Mouse (Mus musculus): ENCODE measurements at regions not wholly inside any gene's neighbourhood (a gene's known extent, or its start where the extent isn't known, plus 50 kb on each side); places are given as distances from the start of the nearest gene placed in this dataset.

DNA sequence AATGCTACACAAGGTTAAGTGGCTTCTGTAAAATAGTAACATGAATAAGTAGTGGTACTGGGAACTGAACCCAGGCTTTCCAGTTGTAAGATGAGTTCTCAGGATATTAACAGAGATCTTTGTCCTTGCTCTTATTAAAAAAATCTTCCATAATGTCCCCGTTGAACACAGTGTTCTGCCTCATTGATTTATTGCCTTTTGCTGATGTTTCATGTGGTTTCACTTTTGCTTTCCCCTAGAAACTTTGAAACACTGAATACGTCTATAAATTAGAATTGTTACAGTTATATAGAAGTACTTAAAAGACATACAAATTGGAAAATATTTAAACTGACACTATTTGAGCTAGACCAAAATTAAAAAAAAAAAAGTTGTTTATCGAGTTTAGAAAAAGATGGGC lies 166.8 kb upstream of the Epha7 start:
- Histone ChIP-seq H3K9me3 (ENCODE audit: control insufficient read depth, low read length) (no peaks in the 10 kb centered on the region), H3K27me3 (ENCODE audit: control insufficient read depth, insufficient read depth, low read length) (no peaks in the 10 kb centered on the region), H3K27ac (ENCODE audit: low read depth, low read length) (no peak overlapping the region), H3K4me2 (replicated peaks; ENCODE audit: low read depth, low read length) (no peak overlapping the region), H3K4me3 (ENCODE audit: low read depth, low read length) (no peak overlapping the region), H3K36me3 (ENCODE audit: control insufficient read depth, insufficient read depth, low read length) (no peaks in the 10 kb centered on the region), H3K9ac (ENCODE audit: low read depth, low read length) (no peak overlapping the region), H3K4me1 (replicated peaks; ENCODE audit: control insufficient read depth, insufficient read depth, low read length) (no peaks in the 10 kb centered on the region)
- no peak for DNase-seq (ENCODE audit: low spot score)
- ATAC-seq (ENCODE audit: low FRiP score): no peak
- WGBS: 83% methylated on average over 3 of the region's 3 CpGs

DNA sequence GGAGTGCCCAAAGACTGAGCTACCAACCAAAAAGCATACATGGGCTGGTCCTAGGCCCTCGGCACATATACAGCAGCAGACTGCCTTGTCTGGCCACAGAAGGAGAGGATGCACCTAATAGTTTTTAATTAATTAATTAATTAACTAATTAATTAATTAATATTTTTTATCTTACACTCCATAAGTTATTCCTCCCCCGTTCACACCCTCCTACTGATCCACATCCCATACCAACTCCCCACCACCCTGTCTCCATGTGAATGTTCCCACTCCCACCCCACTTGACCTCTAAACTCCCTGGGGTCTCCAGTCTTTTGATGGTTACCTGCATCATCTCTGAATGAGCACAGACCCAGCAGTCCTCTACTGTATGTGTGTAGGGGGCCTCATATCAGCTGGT lies 153.5 kb upstream of the Epha7 start:
- Histone ChIP-seq H3K27me3 (ENCODE audit: control insufficient read depth, insufficient read depth, low read length) (no peaks in the 10 kb centered on the region), H3K4me3 (ENCODE audit: low read depth, low read length) (no peak overlapping the region), H3K4me1 (replicated peaks; ENCODE audit: control insufficient read depth, insufficient read depth, low read length) (no peaks in the 10 kb centered on the region), H3K9ac (ENCODE audit: low read depth, low read length) (no peak overlapping the region), H3K9me3 (ENCODE audit: control insufficient read depth, low read length) (no peaks in the 10 kb centered on the region), H3K27ac (ENCODE audit: low read depth, low read length) (no peak overlapping the region), H3K4me2 (replicated peaks; ENCODE audit: low read depth, low read length) (no peak overlapping the region), H3K36me3 (ENCODE audit: control insufficient read depth, insufficient read depth, low read length) (no peaks in the 10 kb centered on the region)
- no peak for DNase-seq (ENCODE audit: low spot score)
- ATAC-seq (ENCODE audit: low FRiP score): peak; percentile 25; the same call in 1 of the 2 replicates
- 90% methylated on average over 2 of the region's 2 CpGs for WGBS

DNA sequence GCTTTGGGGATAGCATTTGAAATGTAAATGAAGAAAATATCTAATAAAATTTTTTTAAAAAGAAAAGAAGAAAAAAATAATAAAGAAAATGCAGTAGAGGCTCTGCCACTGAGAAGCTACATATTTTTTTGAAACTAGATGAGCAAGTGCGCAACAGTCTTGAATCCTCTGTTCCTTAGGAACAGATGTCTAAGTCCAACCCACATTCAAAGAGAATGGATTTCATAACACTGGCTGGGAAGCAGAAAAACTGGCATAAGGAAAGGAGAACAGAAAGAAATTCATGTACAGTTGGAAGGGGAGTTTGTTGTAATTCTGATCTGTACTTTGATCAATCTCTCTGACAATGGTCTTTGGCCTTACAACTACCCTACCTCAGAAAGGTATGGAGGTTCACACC lies 114.8 kb upstream of the Epha7 start:
- Histone ChIP-seq H3K27me3 (ENCODE audit: control insufficient read depth, insufficient read depth, low read length) (no peaks in the 10 kb centered on the region), H3K4me3 (ENCODE audit: low read depth, low read length) (no peak overlapping the region), H3K4me2 (replicated peaks; ENCODE audit: low read depth, low read length) (no peak overlapping the region), H3K9ac (ENCODE audit: low read depth, low read length) (no peak overlapping the region), H3K36me3 (ENCODE audit: control insufficient read depth, insufficient read depth, low read length) (no peaks in the 10 kb centered on the region), H3K4me1 (replicated peaks; ENCODE audit: control insufficient read depth, insufficient read depth, low read length) (no peaks in the 10 kb centered on the region), H3K9me3 (ENCODE audit: control insufficient read depth, low read length) (no peaks in the 10 kb centered on the region), H3K27ac (ENCODE audit: low read depth, low read length) (no peak overlapping the region)
- ATAC-seq (ENCODE audit: low FRiP score): no peak
- no peak for DNase-seq (ENCODE audit: low spot score)
- 97% methylated on average over 1 of the region's 1 CpGs for WGBS

DNA sequence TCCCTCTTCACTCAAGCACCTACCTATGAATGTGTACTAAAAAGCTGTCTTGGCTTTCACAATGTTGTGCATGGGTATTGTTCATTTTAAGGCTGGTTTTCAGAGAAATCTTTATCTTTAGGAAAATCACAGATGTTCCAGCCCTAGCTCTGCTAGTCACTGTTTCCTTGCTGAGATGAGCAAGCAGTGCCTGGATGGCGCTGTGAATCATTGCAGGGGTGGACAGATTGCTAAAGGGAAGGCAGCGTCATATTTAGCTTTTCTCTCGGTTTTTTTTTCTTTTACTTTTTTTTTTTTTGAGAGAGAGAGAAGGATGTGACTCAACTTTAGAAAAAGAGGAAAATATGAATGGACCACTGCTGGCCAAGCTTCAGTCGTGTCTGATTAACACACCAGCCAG lies 112.5 kb upstream of the Epha7 start:
- WGBS: 85% methylated on average over 4 of the region's 4 CpGs
- Histone ChIP-seq H3K4me3 (ENCODE audit: low read depth, low read length) (no peak overlapping the region), H3K9me3 (ENCODE audit: control insufficient read depth, low read length) (no peaks in the 10 kb centered on the region), H3K4me2 (replicated peaks; ENCODE audit: low read depth, low read length) (no peak overlapping the region), H3K9ac (ENCODE audit: low read depth, low read length) (no peak overlapping the region), H3K36me3 (ENCODE audit: control insufficient read depth, insufficient read depth, low read length) (no peaks in the 10 kb centered on the region), H3K4me1 (replicated peaks; ENCODE audit: control insufficient read depth, insufficient read depth, low read length) (no peaks in the 10 kb centered on the region), H3K27me3 (ENCODE audit: control insufficient read depth, insufficient read depth, low read length) (no peaks in the 10 kb centered on the region), H3K27ac (ENCODE audit: low read depth, low read length) (no peak overlapping the region)
- ATAC-seq (ENCODE audit: low FRiP score) (no peak), DNase-seq (ENCODE audit: low spot score) (no peak)

DNA sequence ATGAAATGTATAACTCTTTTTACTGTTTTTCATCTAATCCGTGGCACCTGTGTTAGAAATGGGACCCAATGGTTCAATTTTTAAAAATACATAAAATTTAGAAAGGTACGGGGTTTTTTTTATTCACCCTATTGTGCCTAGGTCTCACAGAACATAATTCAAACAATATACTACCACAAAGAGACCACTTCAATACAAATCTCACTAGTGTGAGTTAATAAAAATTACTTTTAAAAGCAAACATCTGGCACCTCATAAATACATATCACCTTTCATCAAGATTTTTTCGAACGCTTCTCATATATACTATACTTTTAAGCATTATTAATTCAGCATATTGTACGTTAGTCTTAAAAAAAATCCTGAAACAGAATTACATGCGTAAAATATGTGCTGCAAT lies 109.6 kb upstream of the Epha7 start:
- Histone ChIP-seq H3K27ac (ENCODE audit: low read depth, low read length) (no peak overlapping the region), H3K27me3 (ENCODE audit: control insufficient read depth, insufficient read depth, low read length) (no peaks in the 10 kb centered on the region), H3K9me3 (ENCODE audit: control insufficient read depth, low read length) (no peaks in the 10 kb centered on the region), H3K9ac (ENCODE audit: low read depth, low read length) (no peak overlapping the region), H3K4me3 (ENCODE audit: low read depth, low read length) (no peak overlapping the region), H3K4me1 (replicated peaks; ENCODE audit: control insufficient read depth, insufficient read depth, low read length) (no peaks in the 10 kb centered on the region), H3K4me2 (replicated peaks; ENCODE audit: low read depth, low read length) (no peak overlapping the region), H3K36me3 (ENCODE audit: control insufficient read depth, insufficient read depth, low read length) (no peaks in the 10 kb centered on the region)
- DNase-seq (ENCODE audit: low spot score) (no peak), ATAC-seq (ENCODE audit: low FRiP score) (no peak)
- 92% methylated on average over 6 of the region's 6 CpGs for WGBS
